In the genomic region with DNA sequence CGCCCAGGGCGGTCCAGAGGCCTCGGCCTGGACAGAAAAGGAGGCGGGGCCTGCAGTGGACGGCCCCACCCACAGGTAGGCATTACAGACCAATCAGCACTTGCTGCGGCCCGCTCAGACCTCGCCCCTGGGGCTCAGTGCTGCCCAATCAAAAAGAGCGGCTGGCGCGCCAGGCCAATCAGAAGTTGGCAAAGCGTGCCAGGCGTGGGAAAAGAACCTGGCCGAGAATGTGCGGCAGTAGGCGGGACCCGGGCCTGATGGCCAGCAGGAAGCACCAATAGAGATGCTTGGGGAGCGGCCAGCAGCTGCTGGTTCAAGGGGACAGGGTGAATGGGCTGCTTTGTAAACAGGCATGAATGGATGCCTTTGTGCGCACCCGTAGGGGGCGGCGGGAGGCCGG, we compare ENCODE assay signal across 8 mouse cellular contexts. TPM values are rescaled to one million over a fixed set of nuclear protein-coding genes. Genes with fewer than 3 reads are reported as not detected.
DNase-seq lines count a peak whose midpoint lies in the region; ATAC-seq lines count a peak whose summit lies in the region.

A gene (minus strand): TSS at position 41 of the 400 bp plus-strand sequence.

- under 1% methylated on average over 22 of the region's 23 CpGs for WGBS in heart, embryonic 12.5 days
- WGBS in kidney, embryonic 15.5 days: under 1% methylated on average over 23 of the region's 23 CpGs
- under 1% methylated on average over 23 of the region's 23 CpGs for WGBS in limb, embryonic 13.5 days
- under 1% methylated on average over 23 of the region's 23 CpGs for WGBS in midbrain, embryonic 14.5 days

- DNase-seq in spleen, adult 18-20 months: peak; percentile 29 to 41
- no peak for DNase-seq in spleen, adult 12 weeks (ENCODE audit: low spot score)
- peak; percentile 80 for DNase-seq in fibroblast of lung, adult 2 months (ENCODE audit: low read depth)
- DNase-seq in midbrain, embryonic 14.5 days: peak; percentile 92
- peak; percentile 22 for DNase-seq in splenic B cell, adult 2 months (ENCODE audit: low read depth, low spot score)

- H3K27me3 ChIP-seq in heart, embryonic 12.5 days (replicated peaks): peaks cover 42% of the 10 kb centered on the region
- peaks cover 14% of the 10 kb centered on the region for H3K27me3 ChIP-seq in kidney, embryonic 15.5 days
- peaks cover 51% of the 10 kb centered on the region for H3K27me3 ChIP-seq in limb, embryonic 13.5 days
- no peaks in the 10 kb centered on the region for H3K27me3 ChIP-seq in midbrain, embryonic 14.5 days (ENCODE audit: control insufficient read depth, insufficient read depth, low read length)
- no peaks in the 10 kb centered on the region for H3K27me3 ChIP-seq in splenic B cell, adult 2 months (ENCODE audit: control insufficient read depth, insufficient read depth, low read length, poor library complexity, severe bottlenecking)

- peaks cover 8% of the 10 kb centered on the region for H3K9me3 ChIP-seq in heart, embryonic 12.5 days (replicated peaks)
- no peaks in the 10 kb centered on the region; the same call in 1 of the 2 replicates for H3K9me3 ChIP-seq in kidney, embryonic 15.5 days (replicated peaks)
- peaks cover 3% of the 10 kb centered on the region; the same call in 1 of the 2 replicates for H3K9me3 ChIP-seq in limb, embryonic 13.5 days
- no peaks in the 10 kb centered on the region for H3K9me3 ChIP-seq in midbrain, embryonic 14.5 days (ENCODE audit: control insufficient read depth, low read length)

- no peak within 1 kb of the TSS for H3K9ac ChIP-seq in heart, embryonic 12.5 days
- H3K9ac ChIP-seq in kidney, embryonic 15.5 days: no peak within 1 kb of the TSS
- no peak within 1 kb of the TSS for H3K9ac ChIP-seq in limb, embryonic 13.5 days
- peak within 1 kb of the TSS; percentile 16 for H3K9ac ChIP-seq in midbrain, embryonic 14.5 days (replicated peaks; ENCODE audit: low read length)

- peaks cover 6% of the 10 kb centered on the region for H3K4me1 ChIP-seq in heart, embryonic 12.5 days (replicated peaks)
- peaks cover 16% of the 10 kb centered on the region for H3K4me1 ChIP-seq in kidney, embryonic 15.5 days
- H3K4me1 ChIP-seq in limb, embryonic 13.5 days: 0 out of 2 replicates have a peak, but pooled peaks cover 6% of the 10 kb centered on the region
- peaks cover 5% of the 10 kb centered on the region; the same call in 1 of the 2 replicates for H3K4me1 ChIP-seq in midbrain, embryonic 14.5 days (ENCODE audit: control insufficient read depth, insufficient read depth, low read length)

- H3K27ac ChIP-seq in heart, embryonic 12.5 days (ENCODE audit: poor library complexity, severe bottlenecking): no peak within 1 kb of the TSS
- no peak within 1 kb of the TSS for H3K27ac ChIP-seq in kidney, embryonic 15.5 days
- H3K27ac ChIP-seq in limb, embryonic 13.5 days: no peak within 1 kb of the TSS
- no peak within 1 kb of the TSS; the same call in 1 of the 2 replicates for H3K27ac ChIP-seq in midbrain, embryonic 14.5 days (replicated peaks; ENCODE audit: low read depth, low read length)

- no peaks in the 10 kb centered on the region for H3K36me3 ChIP-seq in heart, embryonic 12.5 days
- H3K36me3 ChIP-seq in kidney, embryonic 15.5 days: no peaks in the 10 kb centered on the region
- H3K36me3 ChIP-seq in limb, embryonic 13.5 days: no peaks in the 10 kb centered on the region
- no peaks in the 10 kb centered on the region for H3K36me3 ChIP-seq in midbrain, embryonic 14.5 days (ENCODE audit: control insufficient read depth, insufficient read depth, low read length)
- H3K36me3 ChIP-seq in splenic B cell, adult 2 months (ENCODE audit: control insufficient read depth, insufficient read depth, low read length, poor library complexity, severe bottlenecking): no peaks in the 10 kb centered on the region

- H3K4me2 ChIP-seq in heart, embryonic 12.5 days: peak within 1 kb of the TSS; percentile 76
- peak within 1 kb of the TSS; percentile 53 for H3K4me2 ChIP-seq in kidney, embryonic 15.5 days
- peak within 1 kb of the TSS; percentile 48 for H3K4me2 ChIP-seq in limb, embryonic 13.5 days (replicated peaks)
- peak within 1 kb of the TSS; percentile 58 for H3K4me2 ChIP-seq in midbrain, embryonic 14.5 days (ENCODE audit: low read length)

- peak; percentile 85 for ATAC-seq in heart, embryonic 12.5 days (ENCODE audit: insufficient number of reproducible peaks, low FRiP score)
- peak; percentile 98 for ATAC-seq in kidney, embryonic 15.5 days (replicated peaks; ENCODE audit: low FRiP score)
- peak; percentile 90 for ATAC-seq in limb, embryonic 13.5 days (ENCODE audit: low FRiP score, low read depth)
- ATAC-seq in midbrain, embryonic 14.5 days (ENCODE audit: low FRiP score, low TSS enrichment): peak; percentile 94

- H3K4me3 ChIP-seq in heart, embryonic 12.5 days: peak within 1 kb of the TSS; percentile 43
- H3K4me3 ChIP-seq in kidney, embryonic 15.5 days (replicated peaks): peak within 1 kb of the TSS; percentile 37
- H3K4me3 ChIP-seq in limb, embryonic 13.5 days: peak within 1 kb of the TSS; percentile 30
- H3K4me3 ChIP-seq in midbrain, embryonic 14.5 days (replicated peaks; ENCODE audit: low read depth, low read length): peak within 1 kb of the TSS; percentile 22

RNA-seq across cellular contexts. Expression of the gene that starts here (rescaled TPM):
- polyA plus RNA-seq in heart, embryonic 12.5 days (2016; fragmentation: Nextera tagmentation; extraction: Ambion mirVana): 0.59 and 1.0 TPM in 2 replicates
- polyA plus RNA-seq in kidney, embryonic 15.5 days (2015; fragmentation: Nextera tagmentation; extraction: Ambion mirVana): 1.6 and 2.7 TPM in 2 replicates
- 1.8 and 4.0 TPM in 2 replicates for polyA plus RNA-seq in limb, embryonic 13.5 days (2015; fragmentation: Nextera tagmentation; extraction: Ambion mirVana)
- 2.5 and 2.7 TPM in 2 replicates for polyA plus RNA-seq in midbrain, embryonic 14.5 days (2014; fragmentation: Nextera tagmentation; extraction: Ambion mirVana)
